Mouse (Mus musculus) midbrain, postnatal 0 days (tissue): ENCODE measurements around the gene Cadm2. TPM values are rescaled to one million over a fixed set of nuclear protein-coding genes. Genes with fewer than 3 reads are reported as not detected.

Source experiments
- ATAC-seq: fragments of 200-750 bp; cut with Nextera tagmentation; 2 replicates; pipeline ENCODE4 v1.8.0; 2017; ENCODE audit warnings: moderate number of reproducible peaks, mild to moderate bottlenecking, moderate TSS enrichment, moderate library complexity; ENCODE audit not compliant: low FRiP score
- DNase-seq: peaks from one replicate; pipeline ENCODE4 v3.0.0-alpha.2; 2015; ENCODE audit warnings: low spot score
- H3K27ac ChIP-seq: fragments of 300-500 bp; sonication (generic); 2 replicates; pipeline ENCODE4 v1.5.1; 2014; ENCODE audit warnings: low read depth, mild to moderate bottlenecking, low read length, mixed read lengths
- H3K27me3 ChIP-seq: fragments of 300-500 bp; sonication (generic); 2 replicates; pipeline ENCODE4 v1.6.1; 2014; ENCODE audit warnings: low read length, control low read depth, mixed read lengths; ENCODE audit not compliant: insufficient read depth
- H3K36me3 ChIP-seq: fragments of 300-500 bp; sonication (generic); 2 replicates; pipeline ENCODE4 v1.6.1; 2014; ENCODE audit warnings: low read length, control low read depth, mixed read lengths; ENCODE audit not compliant: insufficient read depth
- H3K4me1 ChIP-seq: fragments of 300-500 bp; sonication (generic); 2 replicates; pipeline ENCODE4 v1.6.1; 2014; ENCODE audit warnings: mild to moderate bottlenecking, control low read depth, antibody characterized with exemption, low read length, mixed read lengths; ENCODE audit not compliant: insufficient read depth
- H3K4me2 ChIP-seq: fragments of 300-500 bp; sonication (generic); 2 replicates; pipeline ENCODE4 v1.6.1; 2014; ENCODE audit warnings: low read depth, mild to moderate bottlenecking, low read length, mixed read lengths; ENCODE audit not compliant: poor library complexity, severe bottlenecking
- H3K4me3 ChIP-seq: fragments of 300-500 bp; sonication (generic); 2 replicates; pipeline ENCODE4 v1.5.1; 2014; ENCODE audit warnings: low read depth, mild to moderate bottlenecking, low read length, moderate library complexity
- H3K9ac ChIP-seq: fragments of 300-500 bp; sonication (generic); replicated peaks from 2 replicates; pipeline ENCODE4 v1.6.1; 2014; ENCODE audit warnings: mild to moderate bottlenecking, low read length, moderate library complexity, mixed read lengths; ENCODE audit not compliant: poor library complexity, severe bottlenecking
- H3K9me3 ChIP-seq: fragments of 300-500 bp; sonication (generic); 2 replicates; pipeline ENCODE4 v1.6.1; 2016; ENCODE audit warnings: low read length, control low read depth
- CTCF ChIP-seq: IDR thresholded peaks from 2 replicates; pipeline ENCODE4 v1.5.1; 2016; ENCODE audit warnings: antibody characterized with exemption, mild to moderate bottlenecking
- WGBS: fragments of 180-500 bp; shearing (Covaris S2); extraction: QIAGEN DNeasy Blood & Tissue Kit; methylation state at CpG from one replicate; pipeline ENCODE4 v1.1.7; 2014; 5-methylcytosine and 5-hydroxymethylcytosine counted together
- polyA plus RNA-seq: library from polyadenylated mRNA; unstranded; fragments of >200 nt; fragmentation: Nextera tagmentation; extraction: Ambion mirVana; gene quantifications from 2 replicates; pipeline ENCODE4 v1.2.1, GENCODE M21; 2015
- total RNA-seq: library from RNA; depleted of rRNA; stranded (reverse); fragments of >200 nt; gene quantifications from 2 replicates; pipeline ENCODE4 v1.2.3, GENCODE M21; 2014

Cadm2 gene
- total and polyA plus RNA-seq, 2 experiments from 2014 or later = 82.8 to 92.0 TPM

GRCm38 (mm10) chr16:67079318-67079717, 541.4 kb downstream of the Cadm2 start:
- TF ChIP-seq CTCF = no peak
- no peak for DNase-seq

GRCm38 (mm10) chr16:67076169-67076895, 544.4 kb downstream of the Cadm2 start:
- Histone ChIP-seq H3K9ac (no peak overlapping the region), H3K27me3 (no peaks in the 10 kb centered on the region), H3K9me3 (no peaks in the 10 kb centered on the region), H3K4me1 (no peaks in the 10 kb centered on the region), H3K36me3 (no peaks in the 10 kb centered on the region), H3K4me2 (no peak overlapping the region), H3K4me3 (no peak overlapping the region), H3K27ac (no peak overlapping the region)
- whole genome bisulfite sequencing = 81% methylated on average over 7 of the region's 7 CpGs
- ATAC-seq (no peak), DNase-seq (no peak)
- no peak for TF ChIP-seq CTCF

More at GRCm38 (mm10) chr16:67079318-67079717, 541.4 kb downstream of the Cadm2 start:
- Histone ChIP-seq H3K4me1 (no peaks in the 10 kb centered on the region), H3K9me3 (no peaks in the 10 kb centered on the region), H3K9ac (no peak overlapping the region), H3K4me2 (no peak overlapping the region), H3K27me3 (no peaks in the 10 kb centered on the region), H3K27ac (no peak overlapping the region), H3K4me3 (no peak overlapping the region), H3K36me3 (no peaks in the 10 kb centered on the region)
- no peak for ATAC-seq
- 32% methylated on average over 2 of the region's 2 CpGs for WGBS

- H3K9me3 ChIP-seq = no peaks in the 10 kb centered on the region
- 50% methylated on average over 1 of the region's 1 CpGs for WGBS
- no peak overlapping the region for H3K9ac ChIP-seq
- no peak for TF ChIP-seq CTCF
- H3K4me2 ChIP-seq = no peak overlapping the region
- ATAC-seq = no peak
- no peak overlapping the region for H3K4me3 ChIP-seq
- H3K27me3 ChIP-seq = no peaks in the 10 kb centered on the region
- peak; percentile 21 for DNase-seq
- no peaks in the 10 kb centered on the region for H3K4me1 ChIP-seq
- no peaks in the 10 kb centered on the region for H3K36me3 ChIP-seq
- H3K27ac ChIP-seq = no peak overlapping the region
Observed at GRCm38 (mm10) chr16:67068461-67068860, 552.2 kb downstream of the Cadm2 start.

- Histone ChIP-seq H3K4me2 (no peak overlapping the region), H3K27me3 (no peaks in the 10 kb centered on the region), H3K4me3 (no peak overlapping the region), H3K36me3 (no peaks in the 10 kb centered on the region), H3K9me3 (no peaks in the 10 kb centered on the region), H3K27ac (no peak overlapping the region), H3K4me1 (no peaks in the 10 kb centered on the region), H3K9ac (no peak overlapping the region)
- ATAC-seq (no peak), DNase-seq (peak; percentile 34)
- TF ChIP-seq CTCF = no peak
- 74% methylated on average over 5 of the region's 5 CpGs for WGBS
Observed at GRCm38 (mm10) chr16:67030918-67031317, 589.8 kb downstream of the Cadm2 start.

- H3K27ac ChIP-seq = no peak overlapping the region
- DNase-seq (no peak), ATAC-seq (no peak)
- H3K4me3 ChIP-seq = no peak overlapping the region
- no peak for TF ChIP-seq CTCF
- H3K36me3 ChIP-seq = no peaks in the 10 kb centered on the region
- H3K4me1 ChIP-seq = no peaks in the 10 kb centered on the region
- H3K27me3 ChIP-seq = no peaks in the 10 kb centered on the region
- WGBS = 68% methylated on average over 1 of the region's 1 CpGs
- H3K9ac ChIP-seq = no peak overlapping the region
- no peaks in the 10 kb centered on the region for H3K9me3 ChIP-seq
- no peak overlapping the region for H3K4me2 ChIP-seq
Observed at GRCm38 (mm10) chr16:67019856-67020255, 600.9 kb downstream of the Cadm2 start.

GRCm38 (mm10) chr16:67017710-67018109, 603.0 kb downstream of the Cadm2 start:
- H3K9me3 ChIP-seq = no peaks in the 10 kb centered on the region
- H3K27ac ChIP-seq = no peak overlapping the region
- no peaks in the 10 kb centered on the region for H3K4me1 ChIP-seq
- no peak overlapping the region for H3K9ac ChIP-seq
- H3K4me3 ChIP-seq = no peak overlapping the region
- no peak for ATAC-seq
- no peaks in the 10 kb centered on the region for H3K27me3 ChIP-seq
- H3K36me3 ChIP-seq = no peaks in the 10 kb centered on the region
- WGBS = 82% methylated on average over 2 of the region's 2 CpGs
- no peak for DNase-seq
- TF ChIP-seq CTCF = no peak
- no peak overlapping the region for H3K4me2 ChIP-seq
